Mouse (Mus musculus) myocyte (in vitro differentiated cells): Measurements from ENCODE around the gene Pdia2. TPM values are rescaled to one million over a fixed set of nuclear protein-coding genes. Genes with fewer than 3 reads are reported as not detected.
"Not testable (repeated sequence)": the region's sequence is repeated elsewhere in the genome, so short reads cannot be mapped to it uniquely, and the experiment has no call there.

Experiments used
- H3K27me3 ChIP-seq: one replicate; pipeline ENCODE4 v1.6.1; 2011; ENCODE audit not compliant: control insufficient read depth, insufficient read depth, insufficient read length
- H3K36me3 ChIP-seq: one replicate; pipeline ENCODE4 v1.6.1; 2011; ENCODE audit not compliant: control insufficient read depth, insufficient read depth
- H3K4me2 ChIP-seq: one replicate; pipeline ENCODE4 v1.6.1; 2011; ENCODE audit warnings: low read depth, control low read depth
- H3K4me3 ChIP-seq: one replicate; pipeline ENCODE4 v1.5.1; 2011; ENCODE audit warnings: mild to moderate bottlenecking, control low read depth, moderate library complexity
- H3K79me2 ChIP-seq: one replicate; pipeline ENCODE4 v1.6.1; 2011; ENCODE audit not compliant: control insufficient read depth, insufficient read depth
- H3ac ChIP-seq: one replicate; pipeline ENCODE4 v1.6.1; 2011; ENCODE audit not compliant: control insufficient read depth, insufficient read length
- CEBPB ChIP-seq: IDR thresholded peaks from 2 replicates; pipeline ENCODE4 v1.6.1; 2011; ENCODE audit warnings: mild to moderate bottlenecking, moderate library complexity; ENCODE audit not compliant: poor library complexity, insufficient read depth, severe bottlenecking
- E2F4 ChIP-seq: IDR thresholded peaks from one replicate; pipeline ENCODE4 v1.6.1; 2011; ENCODE audit warnings: mild to moderate bottlenecking, control low read depth, moderate library complexity; ENCODE audit not compliant: insufficient read depth
- MAX ChIP-seq: IDR thresholded peaks from one replicate; pipeline ENCODE4 v1.6.1; 2011; ENCODE audit warnings: low read depth, mild to moderate bottlenecking, control low read depth
- MYOD1 ChIP-seq, 3 experiments: IDR thresholded peaks; one replicate each; pipeline ENCODE4 v1.6.1; 2011; ENCODE audit warnings: control low read depth in 2 of 3, low read depth in 2 of 3, mild to moderate bottlenecking in 2 of 3, moderate library complexity in 1 of 3; ENCODE audit not compliant: insufficient read length in 2 of 3, control insufficient read depth in 1 of 3
- MYOG ChIP-seq, 3 experiments: IDR thresholded peaks; one replicate each; pipeline ENCODE4 v1.6.1; 2011; ENCODE audit warnings: control low read depth in 2 of 3, low read depth in 2 of 3, mild to moderate bottlenecking in 2 of 3; ENCODE audit not compliant: insufficient read length in 2 of 3, control insufficient read depth in 1 of 3, insufficient read depth in 1 of 3
- POLR2A ChIP-seq: IDR thresholded peaks from one replicate; pipeline ENCODE4 v1.6.1; 2011; ENCODE audit warnings: low read depth, mild to moderate bottlenecking, control low read depth, moderate library complexity; ENCODE audit not compliant: insufficient read length
- POLR2AphosphoS2 ChIP-seq: IDR thresholded peaks from one replicate; pipeline ENCODE4 v1.6.1; 2011; ENCODE audit warnings: low read depth, control low read depth; ENCODE audit not compliant: insufficient read length
- REST ChIP-seq: IDR thresholded peaks from one replicate; pipeline ENCODE4 v1.6.1; 2011; ENCODE audit warnings: mild to moderate bottlenecking, control low read depth, moderate library complexity; ENCODE audit not compliant: insufficient read depth, insufficient read length
- SRF ChIP-seq: IDR thresholded peaks from one replicate; pipeline ENCODE4 v1.6.1; 2011; ENCODE audit warnings: low read depth; ENCODE audit not compliant: control insufficient read depth, insufficient read length
- TCF12 ChIP-seq: IDR thresholded peaks from one replicate; pipeline ENCODE4 v1.6.1; 2011; ENCODE audit warnings: mild to moderate bottlenecking, control low read depth; ENCODE audit not compliant: poor library complexity, insufficient read depth, severe bottlenecking
- TCF3 ChIP-seq: IDR thresholded peaks from one replicate; pipeline ENCODE4 v1.6.1; 2011; ENCODE audit warnings: low read depth, control low read depth; ENCODE audit not compliant: insufficient read length
- USF1 ChIP-seq: IDR thresholded peaks from one replicate; pipeline ENCODE4 v1.6.1; 2011; ENCODE audit warnings: low read depth, mild to moderate bottlenecking, control low read depth, moderate library complexity
- polyA plus RNA-seq: library from polyadenylated mRNA; unstranded; fragments of >200 nt; fragmentation: generic; extraction: Trizol; gene quantifications from one replicate; pipeline ENCODE4 v1.2.1, GENCODE M21; 2012; ENCODE audit warnings: missing spikeins

Gene Pdia2
- polyA plus RNA-seq, 1 experiment: 0.05 TPM

GRCm38 (mm10) chr17:26188091-26188805 lies 10.6 kb downstream of the Pdia2 start:
- Histone ChIP-seq H3K36me3 (peaks cover 47% of the 10 kb centered on the region), H3ac (no peak overlapping the region), H3K79me2 (no peaks in the 10 kb centered on the region), H3K4me3 (no peak overlapping the region), H3K27me3 (no peaks in the 10 kb centered on the region), H3K4me2 (no peak overlapping the region)
- TF ChIP-seq USF1 (no peak), REST (no peak)

- no peak for TF ChIP-seq TCF12
- no peak for TF ChIP-seq CEBPB
- TF ChIP-seq MYOG (IDR thresholded peaks at IDR 0.05; ENCODE audit: control insufficient read depth in 1 of 3, insufficient read depth in 1 of 3, insufficient read length in 2 of 3, low read depth in 2 of 3): no peak
- no peak for TF ChIP-seq POLR2A
- H3K79me2 ChIP-seq: no peaks in the 10 kb centered on the region
- H3ac ChIP-seq: no peak overlapping the region
- peaks cover 47% of the 10 kb centered on the region for H3K36me3 ChIP-seq
- no peak overlapping the region for H3K4me2 ChIP-seq
- no peaks in the 10 kb centered on the region for H3K27me3 ChIP-seq
- no peak overlapping the region for H3K4me3 ChIP-seq
These were observed 11.3 kb downstream of the Pdia2 start for GRCm38 (mm10) chr17:26187592-26187991.

GRCm38 (mm10) chr17:26181179-26181578 lies 17.7 kb downstream of the Pdia2 start:
- no peaks in the 10 kb centered on the region for H3K27me3 ChIP-seq
- H3K4me2 ChIP-seq: no peak overlapping the region
- no peak for TF ChIP-seq POLR2AphosphoS2
- TF ChIP-seq CEBPB: no peak
- no peak for TF ChIP-seq MYOD1 (IDR thresholded peaks at IDR 0.05; ENCODE audit: control insufficient read depth in 1 of 3, insufficient read length in 2 of 3, low read depth in 2 of 3)
- TF ChIP-seq REST: no peak
- TF ChIP-seq USF1: no peak
- no peak for TF ChIP-seq E2F4
- TF ChIP-seq MAX: no peak
- TF ChIP-seq TCF12: no peak
- no peak for TF ChIP-seq MYOG (IDR thresholded peaks at IDR 0.05; ENCODE audit: control insufficient read depth in 1 of 3, insufficient read depth in 1 of 3, insufficient read length in 2 of 3, low read depth in 2 of 3)
- no peak for TF ChIP-seq POLR2A
- TF ChIP-seq SRF: no peak
- no peak for TF ChIP-seq TCF3
- no peak overlapping the region for H3K4me3 ChIP-seq
- H3K79me2 ChIP-seq: no peaks in the 10 kb centered on the region
- H3ac ChIP-seq: no peak overlapping the region
- peaks cover 25% of the 10 kb centered on the region for H3K36me3 ChIP-seq

- H3K36me3 ChIP-seq: peaks cover 10% of the 10 kb centered on the region
- TF ChIP-seq SRF: no peak
- TF ChIP-seq USF1: no peak
- no peak for TF ChIP-seq MYOG (IDR thresholded peaks at IDR 0.05; ENCODE audit: control insufficient read depth in 1 of 3, insufficient read depth in 1 of 3, insufficient read length in 2 of 3, low read depth in 2 of 3)
- no peak for TF ChIP-seq REST
- no peak for TF ChIP-seq POLR2AphosphoS2
- no peak for TF ChIP-seq CEBPB
- no peak for TF ChIP-seq MYOD1 (IDR thresholded peaks at IDR 0.05; ENCODE audit: control insufficient read depth in 1 of 3, insufficient read length in 2 of 3, low read depth in 2 of 3)
- TF ChIP-seq TCF12: no peak
- H3K4me2 ChIP-seq: no peak overlapping the region
These were observed 20.3 kb downstream of the Pdia2 start for GRCm38 (mm10) chr17:26178611-26179010.

GRCm38 (mm10) chr17:26175248-26175647 lies 23.6 kb downstream of the Pdia2 start:
- H3ac ChIP-seq, H3K4me2 ChIP-seq, H3K4me3 ChIP-seq, H3K36me3 ChIP-seq, H3K27me3 ChIP-seq, H3K79me2 ChIP-seq: not testable (repeated sequence)

More at GRCm38 (mm10) chr17:26178611-26179010, 20.3 kb downstream of the Pdia2 start:
- H3K4me3 ChIP-seq: no peak overlapping the region
- no peak overlapping the region for H3ac ChIP-seq
- H3K27me3 ChIP-seq: no peaks in the 10 kb centered on the region
- H3K79me2 ChIP-seq: no peaks in the 10 kb centered on the region

GRCm38 (mm10) chr17:26168039-26168438 lies 30.8 kb downstream of the Pdia2 start:
- TF ChIP-seq CEBPB: no peak
- TF ChIP-seq POLR2AphosphoS2: no peak
- no peak for TF ChIP-seq MYOG (IDR thresholded peaks at IDR 0.05; ENCODE audit: control insufficient read depth in 1 of 3, insufficient read depth in 1 of 3, insufficient read length in 2 of 3, low read depth in 2 of 3)
- no peak for TF ChIP-seq MYOD1 (IDR thresholded peaks at IDR 0.05; ENCODE audit: control insufficient read depth in 1 of 3, insufficient read length in 2 of 3, low read depth in 2 of 3)
- no peak for TF ChIP-seq SRF
- no peak for TF ChIP-seq USF1
- no peak for TF ChIP-seq POLR2A
- no peak for TF ChIP-seq REST
- no peak for TF ChIP-seq TCF3
- TF ChIP-seq E2F4: no peak
- TF ChIP-seq MAX: no peak
- TF ChIP-seq TCF12: no peak
- H3K36me3 ChIP-seq: no peaks in the 10 kb centered on the region
- H3ac ChIP-seq: no peak overlapping the region
- H3K27me3 ChIP-seq: no peaks in the 10 kb centered on the region
- H3K4me2 ChIP-seq: no peak overlapping the region
- H3K4me3 ChIP-seq: no peak overlapping the region
- H3K79me2 ChIP-seq: peaks cover 46% of the 10 kb centered on the region
